Mouse (Mus musculus): ENCODE measurements around the gene Rcc2. TPM values are rescaled to one million over a fixed set of nuclear protein-coding genes. Genes with fewer than 3 reads are reported as not detected.
A peak's percentile ranks its signal among the peaks of the same experiment; 100 is the strongest.

The Rcc2 gene
- polyA plus RNA-seq, 1 experiment from 2014 or later, result 15.1 TPM

DNA sequence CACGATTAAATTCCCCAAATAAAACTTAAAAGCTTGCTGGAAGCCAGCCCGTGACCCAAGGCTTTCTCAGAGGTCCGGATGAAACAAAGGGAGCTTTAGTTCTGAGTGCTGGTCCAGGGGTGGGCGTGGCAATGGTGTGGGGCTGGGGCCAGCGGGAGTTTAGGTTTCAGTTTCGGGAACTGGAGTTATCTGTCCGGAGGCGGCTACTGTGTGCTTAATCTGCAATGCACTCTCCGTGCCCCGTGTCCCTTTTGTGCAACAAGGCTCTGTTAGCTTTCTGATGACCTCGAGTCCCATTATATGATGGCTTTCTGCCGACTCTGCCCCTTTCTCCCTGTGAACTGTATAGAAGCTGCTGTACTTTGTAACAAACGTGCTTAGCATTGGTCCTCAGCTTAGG is 70.1 kb downstream of the Rcc2 start:
- H3K9me3 ChIP-seq (ENCODE audit: low read length), result no peaks in the 10 kb centered on the region
- 0 out of 2 replicates have a peak, but pooled peaks cover 8% of the 10 kb centered on the region for H3K4me1 ChIP-seq (ENCODE audit: insufficient read depth)
- H3K4me2 ChIP-seq (ENCODE audit: low read depth, low read length), result peak overlapping the region; percentile 66
- ATAC-seq (peak; percentile 83), DNase-seq (peak; percentile 73)
- WGBS (ENCODE audit: insufficient replicate concordance), result 7% methylated on average over 13 of the region's 13 CpGs
- H3K27me3 ChIP-seq (ENCODE audit: insufficient read depth, low read length), result no peaks in the 10 kb centered on the region
- peak overlapping the region; percentile 30; the same call in 1 of the 2 replicates for H3K4me3 ChIP-seq (ENCODE audit: low read depth, low read length)
- no peak for TF ChIP-seq CTCF (IDR thresholded peaks at IDR 0.05; ENCODE audit: low read depth)
- no peak for TF ChIP-seq EP300 (IDR thresholded peaks at IDR 0.05; ENCODE audit: low read depth)
- no peak overlapping the region for H3K9ac ChIP-seq (replicated peaks)
- H3K36me3 ChIP-seq (replicated peaks; ENCODE audit: insufficient read depth, low read length), result no peaks in the 10 kb centered on the region
- H3K27ac ChIP-seq (ENCODE audit: low read depth), result peak overlapping the region; percentile 79

DNA sequence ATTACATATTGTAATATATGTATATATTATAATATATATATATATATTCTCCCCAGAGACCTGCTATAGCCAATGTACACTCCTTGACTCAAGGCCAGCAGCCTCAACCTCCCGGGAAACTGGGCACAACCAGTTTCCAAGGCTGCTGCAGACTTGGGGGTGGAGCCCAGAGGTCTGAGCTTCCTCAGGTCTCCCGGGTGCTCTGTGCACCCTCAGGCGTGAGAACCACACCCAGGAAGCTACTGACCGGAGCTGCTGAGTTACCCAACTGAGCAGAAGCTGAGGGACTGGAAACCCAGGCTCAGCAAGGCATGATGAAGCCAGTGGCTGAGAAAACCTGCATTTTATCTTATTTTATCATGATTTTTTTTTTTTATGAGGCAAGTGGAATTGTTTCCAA is 70.8 kb downstream of the Rcc2 start:
- Histone ChIP-seq H3K4me3 (ENCODE audit: low read depth, low read length) (no peak overlapping the region), H3K36me3 (replicated peaks; ENCODE audit: insufficient read depth, low read length) (no peaks in the 10 kb centered on the region), H3K4me2 (ENCODE audit: low read depth, low read length) (peak overlapping the region; percentile 44), H3K4me1 (ENCODE audit: insufficient read depth) (0 out of 2 replicates have a peak, but pooled peaks cover 8% of the 10 kb centered on the region), H3K9ac (replicated peaks) (no peak overlapping the region), H3K27ac (ENCODE audit: low read depth) (peak overlapping the region; percentile 39; the same call in 1 of the 2 replicates), H3K9me3 (ENCODE audit: low read length) (no peaks in the 10 kb centered on the region), H3K27me3 (ENCODE audit: insufficient read depth, low read length) (no peaks in the 10 kb centered on the region)
- no peak for ATAC-seq
- WGBS (ENCODE audit: insufficient replicate concordance), result 16% methylated on average over 4 of the region's 4 CpGs
- TF ChIP-seq CTCF (IDR thresholded peaks at IDR 0.05; ENCODE audit: low read depth), result no peak
- TF ChIP-seq EP300 (IDR thresholded peaks at IDR 0.05; ENCODE audit: low read depth), result no peak
- DNase-seq, result no peak

Small RNA genes lying within 50 kb of the gene (microRNA-seq; reads per million reads assigned to microRNA genes)
- gene Gm23045 (not detected), gene Gm25951 (not detected)

Other genes starting within 250 kb of the Rcc2 start
- 6.3 and 7.6 TPM in 2 replicates for gene Arhgef10l, start 34.5 kb upstream of the Rcc2 start, polyA plus RNA-seq (2015; fragmentation: Nextera tagmentation; extraction: Ambion mirVana)
- not detected in 2 replicates for gene Padi6, start 42.1 kb downstream of the Rcc2 start, polyA plus RNA-seq (2015; fragmentation: Nextera tagmentation; extraction: Ambion mirVana)
- 3.6 and 4.5 TPM in 2 replicates for gene Padi4, start 73.7 kb downstream of the Rcc2 start, polyA plus RNA-seq (2015; fragmentation: Nextera tagmentation; extraction: Ambion mirVana)
- 0.06 and 0.11 TPM in 2 replicates for gene Padi3, start 110.1 kb downstream of the Rcc2 start, polyA plus RNA-seq (2015; fragmentation: Nextera tagmentation; extraction: Ambion mirVana)
- 0.02 TPM in 1 of 2 replicates, not detected in the other for gene Padi1, start 145.2 kb downstream of the Rcc2 start, polyA plus RNA-seq (2015; fragmentation: Nextera tagmentation; extraction: Ambion mirVana)
- gene Padi2, start 205.8 kb downstream of the Rcc2 start, polyA plus RNA-seq (2015; fragmentation: Nextera tagmentation; extraction: Ambion mirVana), result 1.9 and 2.1 TPM in 2 replicates

Data from liver, postnatal 0 days (tissue).